Mouse (Mus musculus) forebrain, embryonic 11.5 days (tissue): Measurements from ENCODE around the gene Clca3a1. TPM values are rescaled to one million over a fixed set of nuclear protein-coding genes. Genes with fewer than 3 reads are reported as not detected.
"Not testable (repeated sequence)": the region's sequence is repeated elsewhere in the genome, so short reads cannot be mapped to it uniquely, and the experiment has no call there.

Experiments used
- ATAC-seq: fragments of 200-750 bp; cut with Nextera tagmentation; replicated peaks from 2 replicates; pipeline ENCODE4 v1.8.0; 2017; ENCODE audit warnings: moderate TSS enrichment; ENCODE audit not compliant: low FRiP score
- DNase-seq: peaks from one replicate; pipeline ENCODE4 v3.0.0-alpha.2; 2017; ENCODE audit warnings: low spot score
- H3K27ac ChIP-seq: fragments of 300-500 bp; sonication (generic); 2 replicates; pipeline ENCODE4 v1.5.1; 2014; ENCODE audit warnings: low read depth, low read length
- H3K27me3 ChIP-seq: fragments of 300-500 bp; sonication (generic); 2 replicates; pipeline ENCODE4 v1.6.1; 2014; ENCODE audit warnings: mild to moderate bottlenecking, low read length, mixed read lengths; ENCODE audit not compliant: control insufficient read depth, insufficient read depth
- H3K36me3 ChIP-seq: fragments of 300-500 bp; sonication (generic); 2 replicates; pipeline ENCODE4 v1.6.1; 2014; ENCODE audit warnings: mild to moderate bottlenecking, low read length, moderate library complexity, mixed read lengths; ENCODE audit not compliant: control insufficient read depth, insufficient read depth
- H3K4me1 ChIP-seq: fragments of 300-500 bp; sonication (generic); replicated peaks from 2 replicates; pipeline ENCODE4 v1.6.1; 2014; ENCODE audit warnings: low read length, mixed read lengths; ENCODE audit not compliant: control insufficient read depth, insufficient read depth
- H3K4me2 ChIP-seq: fragments of 300-500 bp; sonication (generic); 2 replicates; pipeline ENCODE4 v1.6.1; 2014; ENCODE audit warnings: low read depth, mild to moderate bottlenecking, low read length, moderate library complexity, mixed read lengths; ENCODE audit not compliant: severe bottlenecking
- H3K4me3 ChIP-seq: fragments of 300-500 bp; sonication (generic); 2 replicates; pipeline ENCODE4 v1.5.1; 2014; ENCODE audit warnings: low read depth, low read length
- H3K9ac ChIP-seq: fragments of 300-500 bp; sonication (generic); 2 replicates; pipeline ENCODE4 v1.6.1; 2014; ENCODE audit warnings: low read length
- H3K9me3 ChIP-seq: fragments of 300-500 bp; sonication (generic); 2 replicates; pipeline ENCODE4 v1.6.1; 2016; ENCODE audit warnings: low read length, mixed read lengths; ENCODE audit not compliant: control insufficient read depth
- WGBS: fragments of 180-500 bp; shearing (Covaris S2); extraction: QIAGEN DNeasy Blood & Tissue Kit; methylation state at CpG from one replicate; pipeline ENCODE4 v1.1.7; 2014; 5-methylcytosine and 5-hydroxymethylcytosine counted together
- polyA plus RNA-seq: library from polyadenylated mRNA; unstranded; fragments of >200 nt; fragmentation: Nextera tagmentation; extraction: Ambion mirVana; gene quantifications from 2 replicates; pipeline ENCODE4 v1.2.1, GENCODE M21; 2014

Gene Clca3a1
- polyA plus RNA-seq, 1 experiment from 2014 or later, result 0.04 TPM

GRCm38 (mm10) chr3:144756103-144756502 lies 4.7 kb downstream of the Clca3a1 start:
- H3K4me2 ChIP-seq, H3K9me3 ChIP-seq, H3K4me1 ChIP-seq, ATAC-seq, DNase-seq, H3K9ac ChIP-seq, H3K36me3 ChIP-seq, H3K4me3 ChIP-seq, H3K27ac ChIP-seq, H3K27me3 ChIP-seq: not testable (repeated sequence)
- WGBS, result 82% methylated on average over 8 of the region's 8 CpGs

- Histone ChIP-seq H3K4me3 (no peak overlapping the region), H3K27me3 (no peaks in the 10 kb centered on the region), H3K4me1 (no peaks in the 10 kb centered on the region), H3K4me2 (no peak overlapping the region), H3K9ac (no peak overlapping the region), H3K36me3 (no peaks in the 10 kb centered on the region), H3K9me3 (no peaks in the 10 kb centered on the region), H3K27ac (no peak overlapping the region)
- WGBS, result 4% methylated on average over 2 of the region's 2 CpGs
- ATAC-seq (no peak), DNase-seq (peak; percentile 59)
These were observed 7.7 kb downstream of the Clca3a1 start for GRCm38 (mm10) chr3:144753120-144753519.

GRCm38 (mm10) chr3:144749062-144749963 lies 11.5 kb downstream of the Clca3a1 start:
- H3K27ac ChIP-seq, H3K9ac ChIP-seq, H3K36me3 ChIP-seq, H3K27me3 ChIP-seq, H3K4me3 ChIP-seq, H3K4me1 ChIP-seq, H3K4me2 ChIP-seq, DNase-seq, H3K9me3 ChIP-seq: not testable (repeated sequence)
- WGBS, result 75% methylated on average over 17 of the region's 21 CpGs
- ATAC-seq, result peak; percentile 63

- WGBS, result 42% methylated on average over 3 of the region's 3 CpGs
- not testable (repeated sequence) for H3K9me3 ChIP-seq, H3K36me3 ChIP-seq, H3K4me2 ChIP-seq, H3K27me3 ChIP-seq, H3K27ac ChIP-seq, H3K9ac ChIP-seq, ATAC-seq, H3K4me1 ChIP-seq, H3K4me3 ChIP-seq, DNase-seq
These were observed 13.1 kb downstream of the Clca3a1 start for GRCm38 (mm10) chr3:144747706-144748105.

- not testable (repeated sequence) for H3K36me3 ChIP-seq, H3K9me3 ChIP-seq, DNase-seq, H3K4me2 ChIP-seq, H3K9ac ChIP-seq, ATAC-seq, H3K27me3 ChIP-seq, H3K4me3 ChIP-seq, H3K27ac ChIP-seq, H3K4me1 ChIP-seq
- 81% methylated on average over 24 of the region's 24 CpGs for WGBS
These were observed 22.4 kb downstream of the Clca3a1 start for GRCm38 (mm10) chr3:144738396-144738795.

GRCm38 (mm10) chr3:144736831-144737230 lies 23.9 kb downstream of the Clca3a1 start:
- no peak overlapping the region for H3K4me3 ChIP-seq
- no peaks in the 10 kb centered on the region for H3K4me1 ChIP-seq
- no peaks in the 10 kb centered on the region for H3K9me3 ChIP-seq
- 29% methylated on average over 9 of the region's 9 CpGs for WGBS
- H3K9ac ChIP-seq, result no peak overlapping the region
- ATAC-seq (0 out of 2 replicates have a peak, but pooled peaks have one; percentile 42), DNase-seq (peak; percentile 73)
- no peak overlapping the region for H3K27ac ChIP-seq
- no peaks in the 10 kb centered on the region for H3K36me3 ChIP-seq
- H3K27me3 ChIP-seq, result no peaks in the 10 kb centered on the region
- no peak overlapping the region for H3K4me2 ChIP-seq

GRCm38 (mm10) chr3:144723455-144723854 lies 37.3 kb downstream of the Clca3a1 start:
- Histone ChIP-seq H3K4me2 (no peak overlapping the region), H3K9ac (no peak overlapping the region), H3K9me3 (no peaks in the 10 kb centered on the region), H3K36me3 (no peaks in the 10 kb centered on the region), H3K4me3 (no peak overlapping the region), H3K4me1 (peaks cover 1% of the 10 kb centered on the region; the same call in 1 of the 2 replicates), H3K27ac (no peak overlapping the region), H3K27me3 (no peaks in the 10 kb centered on the region)
- 45% methylated on average over 4 of the region's 4 CpGs for WGBS
- peak; percentile 72 for DNase-seq
- no peak for ATAC-seq

GRCm38 (mm10) chr3:144722566-144722965 lies 38.2 kb downstream of the Clca3a1 start:
- not testable (repeated sequence) for H3K27me3 ChIP-seq, H3K27ac ChIP-seq, H3K36me3 ChIP-seq, ATAC-seq, H3K4me3 ChIP-seq, H3K4me2 ChIP-seq, H3K9me3 ChIP-seq, H3K9ac ChIP-seq, H3K4me1 ChIP-seq, DNase-seq
- 95% methylated on average over 3 of the region's 3 CpGs for WGBS

- WGBS, result 89% methylated on average over 9 of the region's 9 CpGs
- no peak overlapping the region for H3K27ac ChIP-seq
- H3K9ac ChIP-seq, result no peak overlapping the region
- DNase-seq, result no peak
- H3K4me1 ChIP-seq, result peaks cover 3% of the 10 kb centered on the region; the same call in 1 of the 2 replicates
- no peak overlapping the region for H3K4me2 ChIP-seq
- H3K9me3 ChIP-seq, result no peaks in the 10 kb centered on the region
- ATAC-seq, result no peak
- H3K36me3 ChIP-seq, result no peaks in the 10 kb centered on the region
- H3K4me3 ChIP-seq, result no peak overlapping the region
- no peaks in the 10 kb centered on the region for H3K27me3 ChIP-seq
These were observed 38.9 kb downstream of the Clca3a1 start for GRCm38 (mm10) chr3:144721860-144722256.
